Mouse (Mus musculus): Measurements from ENCODE around the gene Baiap2l1.

- no peak for TF ChIP-seq POLR2A (IDR thresholded peaks at IDR 0.05; ENCODE audit: borderline replicate concordance, control insufficient read depth, low read depth, low read length)
- no peak for TF ChIP-seq CTCF (IDR thresholded peaks at IDR 0.05; ENCODE audit: control insufficient read depth, insufficient read depth, low read length)
These were observed 71.2 kb downstream of the Baiap2l1 start for GRCm38 (mm10) chr5:144286591-144287266.

Measured in bone marrow, adult 2 months (tissue).